Mouse (Mus musculus) Patski (cell line): ENCODE data around the gene Vmn1r183. TPM values are rescaled to one million over a fixed set of nuclear protein-coding genes. Genes with fewer than 3 reads are reported as not detected.

Experiments used
- ATAC-seq: fragments of 100-300 bp; one replicate; pipeline ENCODE4 v1.8.0; 2021
- CTCF ChIA-PET: fragments of 350-600 bp; sonication (Branson Sonifier 250); formaldehyde crosslinking; loops from one replicate; lab custom pipeline; 2022; ENCODE audit warnings: inconsistent platforms; lab: Charles Lee
- POLR2A ChIA-PET: fragments of 350-600 bp; sonication (Branson Sonifier 250); formaldehyde crosslinking; loops from one replicate; lab custom pipeline; 2022; ENCODE audit warnings: antibody characterized with exemption, inconsistent platforms; lab: Charles Lee
- DNase-seq: peaks from one replicate; pipeline ENCODE4 v3.0.0-alpha.2; 2011; ENCODE audit warnings: low read depth, low spot score
- H3K27me3 ChIP-seq: fragments of 371-371 bp; one replicate; pipeline ENCODE4 v1.5.1; 2021
- CTCF ChIP-seq: fragments of 100-300 bp; IDR thresholded peaks from one replicate; pipeline ENCODE4 v1.5.1; 2021
- in situ Hi-C: fragments of 300-500 bp; cut with MboI; formaldehyde crosslinking; loops from 3 replicates; pipeline ENCODE4 v1.11.1; 2018; ENCODE audit warnings: low pct_unique_long_range_greater_than_20kb, mixed read lengths
- polyA plus RNA-seq: library from polyadenylated mRNA; unstranded; gene quantifications from one replicate; pipeline ENCODE4 v1.2.3, GENCODE M21; 2021

Vmn1r183 gene
- polyA plus RNA-seq, 1 experiment from 2014 or later = 0.01 TPM

DNA sequence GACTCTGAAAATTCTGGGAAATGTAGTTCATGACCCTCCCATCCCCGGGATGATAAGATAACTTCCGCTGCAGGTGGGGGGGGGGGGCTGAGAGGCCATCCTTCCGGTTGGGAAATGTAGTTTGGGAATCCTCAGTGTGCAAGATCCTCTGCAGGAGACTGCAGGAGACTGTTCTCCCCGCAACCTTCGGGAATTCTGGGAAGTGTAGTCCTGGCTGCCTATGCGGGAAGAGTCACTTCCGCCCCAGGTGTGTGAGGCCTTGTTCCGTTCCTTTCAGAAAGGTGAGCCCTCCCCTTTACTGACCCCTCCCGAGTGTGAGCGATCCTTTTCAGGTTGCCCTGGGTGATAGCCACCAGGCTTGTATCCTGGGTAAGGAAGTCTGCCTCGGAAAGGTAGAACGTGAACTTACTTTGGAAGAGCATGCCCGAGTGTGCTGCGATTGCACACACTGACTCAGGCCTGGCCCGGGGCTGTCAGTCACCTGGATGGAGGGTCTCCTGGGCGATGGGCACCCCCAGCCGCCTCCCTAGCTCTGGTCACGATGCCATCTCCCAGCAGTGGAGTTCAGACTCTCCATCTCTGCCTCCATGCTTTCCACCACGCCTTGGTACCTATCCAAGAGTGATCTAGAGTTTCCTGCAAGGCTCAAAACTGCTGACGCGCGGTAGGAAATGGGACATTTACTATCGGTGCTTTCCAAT lies 59.3 kb downstream of the Vmn1r183 start, which contains the start of gene Zfp112:
Gene Zfp112, plus strand, starts transcription at position 159 of the 701 bp plus-strand sequence.
- DNase-seq = peak; percentile 76
- H3K27me3 ChIP-seq = no peaks in the 10 kb centered on the region
- ChIA-PET CTCF (interaction anchor here (1.2 kb wide), 2 partner anchors 21 to 27 kb away, joined by 3 to 5 read pairs; partner anchors contain the start of gene Zfp235), POLR2A (no interaction called here)
- peak; percentile 96 for ATAC-seq
- TF ChIP-seq CTCF = no peak
- in situ Hi-C loops = no loop called here

DNA sequence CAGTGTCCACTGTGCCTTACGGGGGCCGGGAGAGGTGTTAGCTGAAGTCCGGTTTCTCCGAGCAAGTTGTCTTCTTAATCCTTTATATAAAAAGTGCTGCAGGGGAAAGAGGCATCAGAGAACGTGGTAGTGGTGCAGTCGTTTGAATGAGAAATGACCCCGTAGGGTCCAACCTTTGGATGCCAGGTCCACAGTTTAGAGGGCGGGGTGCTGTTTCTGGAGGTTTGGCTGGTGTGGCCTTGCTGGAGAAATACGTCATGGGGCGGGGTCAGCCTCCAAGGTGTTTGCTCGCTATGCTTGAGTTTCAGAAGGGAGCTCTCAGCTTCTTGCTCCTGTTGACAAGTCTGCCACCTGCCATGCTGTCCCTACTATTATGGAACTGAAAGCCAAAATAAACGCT lies 59.9 kb downstream of the Vmn1r183 start:
- in situ Hi-C loops = no loop called here
- POLR2A ChIA-PET = no interaction called here
- peak; percentile 24 for DNase-seq
- CTCF ChIA-PET = interaction anchor here (1.1 to 1.2 kb wide), 3 partner anchors 18 to 28 kb away, joined by 3 to 5 read pairs (median 3); partner anchors contain the start of gene Zfp235
- TF ChIP-seq CTCF = no peak
- ATAC-seq = peak; percentile 73
- no peaks in the 10 kb centered on the region for H3K27me3 ChIP-seq

Other genes starting within 250 kb of the Vmn1r183 start
- not detected for gene Vmn1r175, start 242.6 kb upstream of the Vmn1r183 start, polyA plus RNA-seq
- gene Vmn1r176, start 215.9 kb upstream of the Vmn1r183 start, polyA plus RNA-seq = not detected
- not detected for gene Vmn1r177, start 186.8 kb upstream of the Vmn1r183 start, polyA plus RNA-seq
- gene Vmn1r178, start 161.2 kb upstream of the Vmn1r183 start, polyA plus RNA-seq = not detected
- not detected for gene Vmn1r179, start 126.3 kb upstream of the Vmn1r183 start, polyA plus RNA-seq
- not detected for gene Vmn1r180, start 102.6 kb upstream of the Vmn1r183 start, polyA plus RNA-seq
- gene Vmn1r181, start 78.6 kb upstream of the Vmn1r183 start, polyA plus RNA-seq = not detected
- gene V1rd19, start 51.6 kb upstream of the Vmn1r183 start, polyA plus RNA-seq = not detected
- gene Zfp180, start 28.7 kb downstream of the Vmn1r183 start, polyA plus RNA-seq = 16.2 TPM
- gene Zfp112, start 59.1 kb downstream of the Vmn1r183 start, polyA plus RNA-seq = 2.4 TPM
- gene Zfp235, start 80.9 kb downstream of the Vmn1r183 start, polyA plus RNA-seq = 7.5 TPM
- 0.10 TPM for gene Zfp114, start 121.8 kb downstream of the Vmn1r183 start, polyA plus RNA-seq
- gene Zfp111, start 158.2 kb downstream of the Vmn1r183 start, polyA plus RNA-seq = 8.1 TPM
- gene Zfp109, start 184.3 kb downstream of the Vmn1r183 start, polyA plus RNA-seq = 4.2 TPM
- gene Zfp108, start 201.5 kb downstream of the Vmn1r183 start, polyA plus RNA-seq = 4.6 TPM
- 12.5 TPM for gene Zfp93, start 217.2 kb downstream of the Vmn1r183 start, polyA plus RNA-seq
- gene Zfp61, start 248.0 kb downstream of the Vmn1r183 start, polyA plus RNA-seq = 14.0 TPM